Mouse (Mus musculus) v-Abl transformed pro-B cells (cell line): ENCODE measurements at regions not wholly inside any gene's neighbourhood (a gene's known extent, or its start where the extent isn't known, plus 50 kb on each side); places are given as distances from the start of the nearest gene placed in this dataset.

ENCODE experiments used
- in situ Hi-C, 2 experiments: fragments of 400-800 bp; cut with MboI; formaldehyde crosslinking; loops; one replicate each; pipeline ENCODE4 v1.15.1; 2025; ENCODE audit not compliant: unreplicated experiment in 2 of 2

DNA sequence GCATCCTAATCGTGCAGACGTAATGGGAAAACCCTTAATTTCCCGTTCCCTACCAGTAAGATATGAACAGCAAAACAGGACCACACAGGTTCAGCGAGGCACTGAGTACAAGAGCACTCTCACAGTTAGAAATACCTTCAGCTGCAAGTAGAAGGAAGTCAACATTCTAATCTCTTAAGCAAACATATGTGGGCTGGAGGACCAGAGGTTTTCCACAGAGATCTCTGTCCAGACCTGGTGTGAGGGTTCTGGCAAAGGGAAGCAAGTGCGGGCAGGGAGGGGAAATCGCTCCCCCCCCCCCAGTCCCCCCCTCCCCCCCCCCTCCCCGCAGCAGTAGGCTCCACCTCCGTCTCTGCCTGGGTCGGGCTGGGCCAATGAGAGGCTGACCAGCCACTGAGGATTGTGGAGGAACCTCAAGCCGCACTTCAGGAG, 108.6 kb upstream of the Man2a1 start:
- in situ Hi-C loops: loop anchor here (10.0 to 25.0 kb wide), 2 partner anchors 833 to 1045 kb away; partner anchors contain the start of gene Tmem232 (in 1 of the 2)

- in situ Hi-C loops: loop anchor here (10.0 to 25.0 kb wide), 2 partner anchors 832 to 1045 kb away; partner anchors contain the start of gene Tmem232 (in 1 of the 2)
Measured at GRCm38 (mm10) chr17:64492614-64493269, 107.8 kb upstream of the Man2a1 start.

GRCm38 (mm10) chr17:64499281-64499997, 101.1 kb upstream of the Man2a1 start:
- in situ Hi-C loops: loop anchor here (5.0 to 25.0 kb wide), 4 partner anchors 373 to 1038 kb away; partner anchors contain the start of gene Tmem232 (in 1 of the 2)

DNA sequence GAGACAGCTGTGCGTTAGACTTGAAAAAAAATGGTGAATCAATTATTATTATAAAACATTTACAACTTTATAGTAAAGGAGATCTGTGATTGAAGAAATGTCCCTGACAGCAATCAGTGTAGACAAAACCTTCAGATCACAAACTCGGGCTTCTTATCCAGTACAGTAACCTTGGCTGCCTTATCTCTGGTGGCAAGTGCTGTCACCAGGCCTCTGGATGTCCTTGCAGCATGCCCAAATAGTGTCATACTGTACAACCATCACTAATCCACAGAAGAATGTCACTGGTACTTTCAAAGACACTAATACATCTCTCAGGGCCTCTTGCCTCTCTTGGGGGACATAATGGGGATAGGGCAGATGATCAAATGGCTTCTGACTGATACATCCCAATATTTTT, 98.2 kb upstream of the Man2a1 start:
- in situ Hi-C loops: loop anchor here in 1 of 2 experiments (25.0 kb wide), 1 partner anchor 1035 kb away; the partner anchor contains the start of gene Tmem232

DNA sequence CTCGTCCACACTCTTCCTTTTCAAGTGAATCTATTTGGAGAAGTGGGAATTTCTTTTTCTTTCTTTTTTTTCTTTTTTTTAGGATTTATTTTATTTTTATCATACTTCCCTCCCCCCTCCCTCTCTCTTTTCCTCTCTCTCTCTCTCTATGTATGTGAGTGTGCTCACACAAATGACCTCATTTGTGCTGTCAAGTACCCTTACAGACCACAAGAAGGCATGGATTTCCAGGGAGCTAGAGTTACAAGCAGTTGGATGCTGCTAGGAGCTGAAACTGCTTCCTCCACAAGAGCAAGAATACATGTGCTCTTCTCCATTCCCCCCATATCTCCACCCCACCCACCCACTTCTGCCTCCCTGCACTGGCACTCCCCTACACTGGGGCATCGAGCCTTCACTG, 94.6 kb upstream of the Man2a1 start:
- in situ Hi-C loops: loop anchor here in 1 of 2 experiments (25.0 kb wide), 1 partner anchor 1031 kb away; the partner anchor contains the start of gene Tmem232

DNA sequence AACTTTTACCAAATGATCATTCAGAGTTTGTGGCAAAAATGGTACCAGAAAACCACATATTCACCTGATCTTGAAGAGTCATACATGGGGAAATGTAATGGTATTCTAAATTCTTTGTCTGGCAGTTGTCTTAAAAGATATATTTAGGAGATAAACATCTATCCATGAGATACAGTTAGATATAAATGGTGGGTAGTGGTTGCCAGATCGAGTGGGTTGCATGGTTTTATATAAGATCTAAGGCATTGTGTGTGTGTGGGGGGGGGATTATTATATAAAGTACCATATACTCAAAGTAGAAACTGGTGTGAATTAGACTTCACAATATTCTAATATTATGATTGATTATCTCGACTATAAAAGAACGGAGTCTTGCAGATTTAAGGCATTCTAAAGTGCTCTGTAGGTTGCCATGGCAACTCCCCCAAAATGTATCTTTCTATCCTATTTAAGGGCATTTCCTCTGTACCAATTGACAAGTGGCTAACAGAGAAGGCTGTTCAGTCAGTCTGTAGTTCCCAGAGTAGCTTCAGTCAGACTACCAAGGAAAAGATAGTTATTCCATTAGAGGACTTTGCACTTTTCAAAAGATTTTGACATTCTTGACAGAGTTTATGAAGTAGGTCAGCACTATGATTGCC, 89.3 kb upstream of the Man2a1 start:
- in situ Hi-C loops: loop anchor here in 1 of 2 experiments (25.0 kb wide), 1 partner anchor 1026 kb away; the partner anchor contains the start of gene Tmem232

GRCm38 (mm10) chr17:64522213-64522612, 78.3 kb upstream of the Man2a1 start:
- in situ Hi-C loops: loop anchor here (5.0 to 25.0 kb wide), 3 partner anchors 75 to 1015 kb away; partner anchors contain the start of gene Tmem232 (in 1 of the 2)

DNA sequence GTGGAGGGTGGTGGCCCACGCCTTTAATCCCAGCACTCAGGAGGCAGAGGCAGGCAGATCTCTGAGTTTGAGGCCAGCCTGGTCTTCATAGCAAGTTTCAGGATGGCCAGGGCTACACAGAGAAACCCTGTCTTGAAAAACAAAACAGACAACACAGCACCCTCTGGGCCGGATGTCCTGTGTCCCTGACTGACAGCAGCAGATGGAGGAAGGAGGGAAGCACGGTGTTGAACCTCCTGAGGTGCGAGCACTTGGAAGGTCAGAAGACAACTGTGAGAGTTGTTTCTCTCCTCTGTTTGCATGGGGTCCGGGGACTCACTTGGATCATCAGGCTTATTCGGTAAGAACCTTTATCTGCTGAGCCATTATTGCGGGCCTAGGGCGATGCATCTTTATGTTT, 76.6 kb upstream of the Man2a1 start:
- in situ Hi-C loops: loop anchor here (5.0 to 25.0 kb wide), 3 partner anchors 73 to 1013 kb away; partner anchors contain the start of gene Tmem232 (in 1 of the 2)

DNA sequence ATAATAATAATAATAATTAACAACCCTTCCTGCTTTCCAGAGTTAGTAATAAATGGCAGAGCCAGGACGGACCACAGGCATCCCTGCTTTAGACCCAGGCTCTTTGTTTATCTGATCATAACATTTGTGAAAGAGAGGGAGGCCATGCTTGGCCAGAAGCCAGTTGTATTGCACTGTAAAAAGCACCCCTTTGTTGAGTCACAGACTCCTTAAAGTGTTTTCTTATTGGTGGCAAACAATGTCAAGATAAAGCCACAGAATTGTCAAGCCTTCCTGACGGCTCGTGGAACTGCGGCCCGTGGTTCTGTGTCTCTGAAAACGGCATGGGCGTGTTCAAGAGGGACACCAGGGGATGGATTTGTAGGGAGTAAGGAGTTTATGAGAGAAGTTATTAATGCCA, 72.7 kb upstream of the Man2a1 start:
- in situ Hi-C loops: loop anchor here in 1 of 2 experiments (10.0 kb wide), 1 partner anchor 167 kb away; no protein-coding TSS in a partner anchor

DNA sequence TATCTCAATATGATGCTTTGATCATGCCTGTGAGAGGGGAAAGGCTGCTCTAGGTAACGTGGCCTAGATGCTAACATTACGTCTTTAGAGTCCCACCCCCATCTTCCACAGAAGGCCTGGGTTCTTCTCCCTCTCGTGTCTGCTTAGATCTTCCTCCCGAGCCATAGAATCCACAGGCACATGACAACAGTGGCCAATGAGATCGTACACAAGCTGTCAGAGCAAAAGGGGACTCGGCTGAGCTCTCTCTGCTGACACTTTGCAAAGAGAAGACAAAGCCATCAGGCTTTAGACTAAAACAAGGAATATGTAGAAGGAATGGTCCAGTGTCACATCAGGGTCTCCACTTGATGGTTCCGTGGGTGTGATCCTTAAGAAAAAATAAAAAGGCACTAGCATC, 72.1 kb upstream of the Man2a1 start:
- in situ Hi-C loops: loop anchor here in 1 of 2 experiments (10.0 kb wide), 1 partner anchor 166 kb away; no protein-coding TSS in a partner anchor

GRCm38 (mm10) chr17:64529296-64529994, 71.1 kb upstream of the Man2a1 start:
- in situ Hi-C loops: loop anchor here in 1 of 2 experiments (10.0 kb wide), 1 partner anchor 165 kb away; no protein-coding TSS in a partner anchor

- in situ Hi-C loops: no loop called here
Measured at GRCm38 (mm10) chr17:64531150-64531549, 69.4 kb upstream of the Man2a1 start.

DNA sequence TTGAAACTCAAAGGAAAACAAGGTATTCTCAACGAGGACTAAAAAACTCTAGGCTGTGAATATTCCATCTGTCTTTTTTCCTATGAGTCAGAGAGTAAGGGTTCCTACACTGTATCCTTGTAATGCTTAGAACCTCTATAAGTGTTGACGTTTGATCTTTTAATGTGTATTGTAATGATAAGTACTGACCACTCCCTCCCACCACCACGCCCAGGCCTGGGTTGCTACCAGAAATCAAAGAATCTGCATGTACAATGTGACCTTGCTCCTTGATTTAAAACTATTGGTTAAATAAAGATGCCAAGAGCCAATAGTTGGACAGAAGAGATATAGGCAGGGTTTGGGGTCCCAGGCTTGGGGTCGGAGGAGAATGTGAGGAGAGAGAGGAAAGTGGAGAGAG, 66.2 kb upstream of the Man2a1 start:
- in situ Hi-C loops: no loop called here

GRCm38 (mm10) chr17:64538520-64538953, 62.0 kb upstream of the Man2a1 start:
- in situ Hi-C loops: no loop called here

GRCm38 (mm10) chr17:64540411-64540810, 60.1 kb upstream of the Man2a1 start:
- in situ Hi-C loops: no loop called here

GRCm38 (mm10) chr17:64548536-64548935, 52.0 kb upstream of the Man2a1 start:
- in situ Hi-C loops: no loop called here

DNA sequence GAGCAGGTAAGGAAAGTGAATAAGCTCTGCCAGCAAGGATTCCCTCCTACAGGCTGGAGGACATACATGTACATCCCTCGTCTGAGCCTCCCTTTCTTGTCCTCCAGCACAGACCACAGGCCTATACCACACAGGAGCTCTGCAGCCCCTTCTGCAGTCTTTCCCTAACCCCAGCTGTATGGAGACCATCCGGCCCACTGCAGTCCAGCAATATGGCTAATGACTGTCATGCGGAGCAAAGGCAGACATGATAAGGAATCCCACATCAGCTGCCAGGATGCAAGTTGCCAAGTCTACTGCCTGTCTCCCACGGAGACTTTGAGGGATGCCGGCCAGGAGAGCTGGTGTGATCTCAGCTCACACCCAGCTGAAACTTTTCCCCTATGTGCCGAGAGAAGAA, 50.5 kb upstream of the Man2a1 start:
- in situ Hi-C loops: no loop called here
